Mouse (Mus musculus) embryonic fibroblast, embryonic 13.5 days (primary cell): ENCODE results near the gene Pdx1.

Experiments used
- CTCF ChIP-seq: IDR thresholded peaks from 2 replicates; pipeline ENCODE4 v1.5.1; 2011; ENCODE audit warnings: mild to moderate bottlenecking, control low read depth, low read length, moderate library complexity, borderline replicate concordance; ENCODE audit not compliant: insufficient read depth
- POLR2A ChIP-seq: IDR thresholded peaks from 2 replicates; pipeline ENCODE4 v1.6.1; 2011; ENCODE audit warnings: low read depth, mild to moderate bottlenecking, control low read depth, low read length, moderate library complexity

DNA sequence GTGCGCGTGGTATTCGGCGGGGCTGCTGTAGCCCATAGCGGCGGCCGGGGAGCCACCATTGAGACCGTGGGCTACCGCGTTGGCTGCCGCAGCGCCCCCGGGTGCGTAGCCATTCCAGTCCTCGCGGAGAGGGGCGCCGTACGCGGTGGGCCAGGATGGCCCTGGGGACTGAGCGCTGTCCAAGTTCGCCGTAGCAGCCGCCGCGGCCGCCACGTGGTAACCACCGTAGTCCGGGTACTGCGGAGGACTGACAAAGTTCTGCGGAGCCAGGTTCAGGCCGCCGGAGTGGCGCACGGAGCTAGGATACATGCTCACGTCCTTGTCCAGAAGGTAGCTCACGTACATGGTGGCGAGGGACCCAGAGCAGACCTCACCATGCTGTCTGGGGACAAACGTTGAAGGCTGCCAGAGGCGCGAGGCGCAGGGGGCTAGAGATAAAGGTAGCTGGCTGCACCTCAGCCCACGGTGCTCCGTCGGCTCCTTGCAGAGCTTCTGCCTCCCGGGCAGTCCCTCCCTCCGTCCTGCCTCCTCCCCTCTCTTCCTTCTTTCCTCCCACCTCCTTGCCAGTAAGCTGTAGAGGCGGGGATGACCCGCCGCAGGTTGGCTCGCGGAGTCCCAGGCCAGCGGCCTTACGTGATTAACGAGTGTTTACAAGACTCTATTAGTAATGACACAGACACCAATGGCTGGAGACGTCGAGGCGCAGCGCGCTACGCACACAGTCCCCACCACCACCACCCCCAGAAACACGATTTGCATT, 37.1 kb downstream of the Pdx1 start, which contains the start of gene Cdx2:
- TF ChIP-seq CTCF (no peak), POLR2A (no peak)
